Mouse (Mus musculus): Measurements from ENCODE around the gene E2f4. TPM values are rescaled to one million over a fixed set of nuclear protein-coding genes. Genes with fewer than 3 reads are reported as not detected.

E2f4 gene
- total and polyA plus RNA-seq, 3 experiments = 39.9 to 198 (median 51.0) TPM

DNA sequence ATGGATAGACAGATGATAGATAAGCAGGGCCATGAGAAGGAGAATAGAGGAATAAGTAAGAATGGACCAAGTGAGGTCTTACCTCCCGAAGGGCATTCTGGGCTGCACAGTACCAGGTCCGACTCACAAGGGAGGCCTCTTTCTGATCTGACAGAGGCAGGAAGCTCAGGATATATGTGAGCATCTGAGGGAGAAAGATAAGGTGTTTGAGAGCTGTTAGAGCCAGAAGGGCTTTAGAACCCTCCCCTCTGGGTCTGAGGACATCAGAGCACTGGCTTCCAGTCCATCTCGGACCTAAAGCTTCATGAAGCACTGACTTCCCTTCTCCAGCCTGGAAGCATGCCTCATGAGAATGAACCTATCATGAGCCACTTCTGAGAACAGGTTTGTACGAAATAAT, 25.7 kb downstream of the E2f4 start:
- H3K9me3 ChIP-seq (replicated peaks; ENCODE audit: low read length) = no peaks in the 10 kb centered on the region
- peaks cover 14% of the 10 kb centered on the region for H3K79me2 ChIP-seq (replicated peaks; ENCODE audit: control insufficient read depth, extremely low read depth, insufficient read depth, poor library complexity, severe bottlenecking)
- H3K4me1 ChIP-seq (ENCODE audit: control insufficient read depth in 1 of 2, insufficient read depth in 2 of 2) = peaks cover 3 to 21% of the 10 kb centered on the region in 2 experiments
- H3K9ac ChIP-seq (ENCODE audit: insufficient read depth, low read depth) = no peak overlapping the region
- TF ChIP-seq GABPA (IDR thresholded peaks at IDR 0.05; ENCODE audit: insufficient replicate concordance, low read depth, low read length) = no peak
- TF ChIP-seq MXI1 (IDR thresholded peaks at IDR 0.05; ENCODE audit: low read depth, low read length) = no peak
- no peak for TF ChIP-seq IRF4 (IDR thresholded peaks at IDR 0.05; ENCODE audit: low read depth, low read length)
- TF ChIP-seq PAX5 (IDR thresholded peaks at IDR 0.05; ENCODE audit: low read length) = no peak
- no peak for TF ChIP-seq ZC3H11A (IDR thresholded peaks at IDR 0.05; ENCODE audit: low read depth, low read length)
- no peak for TF ChIP-seq RCOR1 (conservative IDR thresholded peaks at IDR 0.05; ENCODE audit: low read depth, low read length)
- no peak for TF ChIP-seq EP300 (IDR thresholded peaks at IDR 0.05; ENCODE audit: low read length)
- no peak for TF ChIP-seq CHD2 (IDR thresholded peaks at IDR 0.05; ENCODE audit: low read length)
- no peak for TF ChIP-seq JUND (conservative IDR thresholded peaks at IDR 0.05; ENCODE audit: low read depth, low read length)
- no peak for TF ChIP-seq USF2 (conservative IDR thresholded peaks at IDR 0.05; ENCODE audit: low read depth, low read length)
- no peak for TF ChIP-seq KAT2A (IDR thresholded peaks at IDR 0.05; ENCODE audit: insufficient replicate concordance, low read length)
- H3K4me2 ChIP-seq (ENCODE audit: insufficient read depth, low read depth, poor library complexity, severe bottlenecking) = no peak overlapping the region
- peaks cover 23 to 47% of the 10 kb centered on the region in 2 experiments for H3K36me3 ChIP-seq (replicated peaks in 1 of 2; ENCODE audit: control insufficient read depth in 1 of 2, insufficient read depth in 1 of 2, low read length in 1 of 2)
- no peak overlapping the region for H3K27ac ChIP-seq (ENCODE audit: insufficient read depth, low read depth)
- H3K27me3 ChIP-seq (replicated peaks) = no peaks in the 10 kb centered on the region
- in situ Hi-C loops (cut with MboI; ENCODE audit: low pct_ligation_motif_present, low pct_unique_long_range_greater_than_20kb, low sequenced_read_pairs) (no loop called here), dilution Hi-C loops (cut with MboI; ENCODE audit: extremely low pct_ligation_motif_present, extremely low pct_unique_long_range_greater_than_20kb, low sequenced_read_pairs) (no loop called here)
- no peak for DNase-seq (ENCODE audit: extremely low read depth)
- no peak overlapping the region for H3K4me3 ChIP-seq (replicated peaks in 1 of 3; ENCODE audit: low read depth in 2 of 3, low read length in 2 of 3, poor library complexity in 1 of 3)

DNA sequence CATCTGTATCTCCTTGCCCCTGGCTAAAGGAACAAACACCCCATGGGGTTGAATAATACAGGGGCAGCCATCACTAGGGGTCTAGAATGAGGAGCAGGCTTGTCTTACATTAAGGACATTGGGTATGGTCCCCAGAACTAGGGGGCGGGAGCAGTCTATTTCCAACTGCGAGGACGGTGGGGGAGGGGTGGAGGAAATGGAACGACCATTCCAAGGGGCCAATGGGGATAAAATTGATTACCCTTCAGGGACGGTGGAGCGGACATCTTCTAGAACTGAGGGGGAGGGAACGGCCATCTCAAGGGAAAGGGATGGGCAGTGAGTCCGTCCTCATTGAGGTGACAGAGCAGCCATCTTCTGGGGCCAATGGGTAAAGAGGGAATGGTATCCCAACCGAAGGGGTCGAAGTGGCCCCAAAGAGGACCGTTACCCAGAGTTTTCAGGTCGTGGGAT, 28.2 kb downstream of the E2f4 start:
- peak overlapping the region; percentile 85 for H3K4me2 ChIP-seq (ENCODE audit: insufficient read depth, low read depth, poor library complexity, severe bottlenecking)
- TF ChIP-seq CHD1 (IDR thresholded peaks at IDR 0.05; ENCODE audit: low read depth, low read length) = no peak
- TF ChIP-seq CHD2 (IDR thresholded peaks at IDR 0.05; ENCODE audit: low read length) = peak; percentile 71; the same call in 1 of the 2 replicates
- H3K4me1 ChIP-seq (ENCODE audit: control insufficient read depth in 1 of 2, insufficient read depth in 2 of 2) = peaks cover 3 to 22% of the 10 kb centered on the region in 2 experiments
- peak; percentile 27 for DNase-seq (ENCODE audit: extremely low read depth)
- H3K79me2 ChIP-seq (replicated peaks; ENCODE audit: control insufficient read depth, extremely low read depth, insufficient read depth, poor library complexity, severe bottlenecking) = peaks cover 14% of the 10 kb centered on the region
- in situ Hi-C loops (cut with MboI; ENCODE audit: low pct_ligation_motif_present, low pct_unique_long_range_greater_than_20kb, low sequenced_read_pairs) = no loop called here
- peaks cover 42 to 50% of the 10 kb centered on the region in 2 experiments for H3K36me3 ChIP-seq (replicated peaks in 1 of 2; ENCODE audit: control insufficient read depth in 1 of 2, insufficient read depth in 1 of 2, low read length in 1 of 2)
- H3K9ac ChIP-seq (ENCODE audit: insufficient read depth, low read depth) = peak overlapping the region; percentile 75
- dilution Hi-C loops (cut with MboI; ENCODE audit: extremely low pct_ligation_motif_present, extremely low pct_unique_long_range_greater_than_20kb, low sequenced_read_pairs) = no loop called here
- H3K27me3 ChIP-seq (replicated peaks) = no peaks in the 10 kb centered on the region
- H3K9me3 ChIP-seq (replicated peaks; ENCODE audit: low read length) = no peaks in the 10 kb centered on the region
- peak overlapping the region; percentile 75 to 95 (median 84) for H3K4me3 ChIP-seq (replicated peaks in 1 of 3; ENCODE audit: low read depth in 2 of 3, low read length in 2 of 3, poor library complexity in 1 of 3)
- peak overlapping the region; percentile 11; the same call in 1 of the 2 replicates for H3K27ac ChIP-seq (ENCODE audit: insufficient read depth, low read depth)

- H3K4me3 ChIP-seq (replicated peaks in 1 of 3; ENCODE audit: low read depth in 2 of 3, low read length in 2 of 3, poor library complexity in 1 of 3) = peak within 1 kb of the TSS; percentile 75 to 95 (median 84)
- peak within 1 kb of the TSS; percentile 85 for H3K4me2 ChIP-seq (ENCODE audit: insufficient read depth, low read depth, poor library complexity, severe bottlenecking)
- H3K36me3 ChIP-seq (replicated peaks in 1 of 2; ENCODE audit: control insufficient read depth in 1 of 2, insufficient read depth in 1 of 2, low read length in 1 of 2) = peaks cover 43 to 55% of the 10 kb centered on the region in 2 experiments
- peak; percentile 98 for DNase-seq (ENCODE audit: extremely low read depth)
- peaks cover 3 to 22% of the 10 kb centered on the region in 2 experiments for H3K4me1 ChIP-seq (ENCODE audit: control insufficient read depth in 1 of 2, insufficient read depth in 2 of 2)
- peak within 1 kb of the TSS; percentile 84 for H3K9ac ChIP-seq (ENCODE audit: insufficient read depth, low read depth)
- H3K9me3 ChIP-seq (replicated peaks; ENCODE audit: low read length) = no peaks in the 10 kb centered on the region
- H3K27ac ChIP-seq (ENCODE audit: insufficient read depth, low read depth) = peak within 1 kb of the TSS; percentile 58
- no peaks in the 10 kb centered on the region for H3K27me3 ChIP-seq (replicated peaks)
- peaks cover 14% of the 10 kb centered on the region for H3K79me2 ChIP-seq (replicated peaks; ENCODE audit: control insufficient read depth, extremely low read depth, insufficient read depth, poor library complexity, severe bottlenecking)
- dilution Hi-C loops (cut with MboI; ENCODE audit: extremely low pct_ligation_motif_present, extremely low pct_unique_long_range_greater_than_20kb, low sequenced_read_pairs) (no loop called here), in situ Hi-C loops (cut with MboI; ENCODE audit: low pct_ligation_motif_present, low pct_unique_long_range_greater_than_20kb, low sequenced_read_pairs) (no loop called here)
- TF ChIP-seq TCF12 (IDR thresholded peaks at IDR 0.05; ENCODE audit: low read depth, low read length) (peak; percentile 96), RCOR1 (conservative IDR thresholded peaks at IDR 0.05; ENCODE audit: low read depth, low read length) (no peak), USF1 (IDR thresholded peaks at IDR 0.05; ENCODE audit: low read depth, low read length) (no peak), POLR2AphosphoS2 (IDR thresholded peaks at IDR 0.05; ENCODE audit: low read depth, low read length) (peak; percentile 85; the same call in 1 of the 2 replicates), MYC (IDR thresholded peaks at IDR 0.05; ENCODE audit: low read depth, low read length) (peak; percentile 80), KAT2A (IDR thresholded peaks at IDR 0.05; ENCODE audit: insufficient replicate concordance, low read length) (peak; percentile 94), ETS1 (conservative IDR thresholded peaks at IDR 0.05; ENCODE audit: low read depth, low read length) (no peak), JUND (conservative IDR thresholded peaks at IDR 0.05; ENCODE audit: low read depth, low read length) (no peak), UBTF (IDR thresholded peaks at IDR 0.05; ENCODE audit: low read depth, low read length) (peak; percentile 69; the same call in 1 of the 2 replicates), JUN (IDR thresholded peaks at IDR 0.05; ENCODE audit: insufficient read depth, low read depth, low read length) (no peak), PAX5 (IDR thresholded peaks at IDR 0.05; ENCODE audit: low read length) (no peak), HCFC1 (IDR thresholded peaks at IDR 0.05; ENCODE audit: low read depth, low read length) (peak; percentile 98), SMC3 (IDR thresholded peaks at IDR 0.05; ENCODE audit: low read depth, low read length) (peak; percentile 39), MXI1 (IDR thresholded peaks at IDR 0.05; ENCODE audit: low read depth, low read length) (peak; percentile 74), SIN3A (IDR thresholded peaks at IDR 0.05; ENCODE audit: low read length) (peak; percentile 88), CHD1 (IDR thresholded peaks at IDR 0.05; ENCODE audit: low read depth, low read length) (no peak), E2F4 (IDR thresholded peaks at IDR 0.05; ENCODE audit: insufficient replicate concordance, low read depth, low read length) (no peak)
Measured at GRCm38 (mm10) chr8:105326141-105326672, 28.7 kb downstream of the E2f4 start, which contains the start of the genes Lrrc29 and Tmem208. Lrrc29 (minus strand) TSS chr8:105326278. Tmem208 (plus strand) TSS chr8:105326354.

Data from CH12.LX (cell line).